ENCODE assay signal across 14 mouse cellular contexts in the genomic region with DNA sequence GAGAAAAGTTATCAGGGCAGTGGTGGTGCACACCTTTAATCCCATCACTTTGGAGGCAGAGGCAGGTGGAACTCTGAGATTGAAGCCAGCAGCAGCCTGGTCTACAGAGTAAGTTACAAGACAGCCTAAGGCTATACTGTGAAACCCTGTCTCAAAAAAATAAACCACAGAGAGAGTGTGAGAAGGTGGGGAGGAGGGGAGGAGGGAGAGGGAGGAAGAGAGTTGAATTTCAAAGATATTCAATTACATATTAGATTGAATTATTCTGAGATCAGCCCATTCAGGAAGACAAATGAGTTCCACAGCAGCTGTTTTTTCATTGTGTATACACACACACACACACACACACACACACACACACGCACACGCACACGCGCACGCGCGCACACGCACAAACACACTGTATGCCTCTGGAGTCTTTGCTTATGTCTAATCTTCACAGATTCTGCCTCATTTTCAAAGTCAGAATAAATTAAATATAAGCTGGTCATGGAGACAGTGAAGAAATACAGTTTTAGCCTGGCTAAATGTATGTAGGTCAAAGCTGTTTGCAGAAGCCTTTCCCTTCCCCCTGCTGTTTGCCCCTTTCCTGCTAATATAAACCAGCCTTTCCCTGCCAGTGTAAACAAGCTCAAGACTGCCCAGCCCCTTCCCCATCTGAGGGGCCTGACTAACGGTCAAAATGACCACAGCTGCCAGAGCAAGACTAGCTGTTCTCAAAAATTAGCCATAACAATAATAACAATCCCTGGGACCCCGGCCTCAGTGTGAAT. TPM values are rescaled to one million over a fixed set of nuclear protein-coding genes. Genes with fewer than 3 reads are reported as not detected.
DNase-seq lines count a peak whose midpoint lies in the region; ATAC-seq lines count a peak whose summit lies in the region.
"Had no signal": no experiment of that assay in that cellular context is flagged by ENCODE, and none has a peak within 500 bp of the region (broad histone marks: within the 10 kb centered on the region; RNA-seq: fewer than 3 reads in every experiment).

No protein-coding gene starts in this region.

- H3K4me3 ChIP-seq in kidney, embryonic 15.5 days (replicated peaks), result no peak overlapping the region
- peak overlapping the region; percentile 16; the same call in 1 of the 2 replicates for H3K4me3 ChIP-seq in embryonic facial prominence, embryonic 10.5 days
- H3K4me3 ChIP-seq in midbrain, embryonic 12.5 days, result no peak overlapping the region
- H3K4me3 ChIP-seq: neural tube, embryonic 12.5 days had no signal

- H3K9me3 ChIP-seq in kidney, embryonic 15.5 days (replicated peaks), result no peaks in the 10 kb centered on the region
- H3K9me3 ChIP-seq in embryonic facial prominence, embryonic 10.5 days, result peaks cover 10% of the 10 kb centered on the region; the same call in 1 of the 2 replicates
- no peaks in the 10 kb centered on the region for H3K9me3 ChIP-seq in midbrain, embryonic 12.5 days

- 70% methylated on average over 10 of the region's 10 CpGs for WGBS in kidney, embryonic 15.5 days
- 77% methylated on average over 10 of the region's 10 CpGs for WGBS in embryonic facial prominence, embryonic 10.5 days
- 79% methylated on average over 10 of the region's 10 CpGs for WGBS in midbrain, embryonic 12.5 days

- peaks cover 4% of the 10 kb centered on the region; the same call in 1 of the 2 replicates for H3K4me1 ChIP-seq in kidney, embryonic 15.5 days
- peaks cover 16% of the 10 kb centered on the region for H3K4me1 ChIP-seq in embryonic facial prominence, embryonic 10.5 days
- no peaks in the 10 kb centered on the region for H3K4me1 ChIP-seq in midbrain, embryonic 12.5 days

- peak overlapping the region; percentile 51; the same call in 1 of the 2 replicates for H3K27ac ChIP-seq in kidney, embryonic 15.5 days
- H3K27ac ChIP-seq in embryonic facial prominence, embryonic 10.5 days (replicated peaks), result peak overlapping the region; percentile 70; the same call in 1 of the 2 replicates
- H3K27ac ChIP-seq in midbrain, embryonic 12.5 days (replicated peaks), result 0 out of 2 replicates have a peak overlapping the region, but pooled peaks have one; percentile 3
- H3K27ac ChIP-seq: liver, embryonic 14.5 days; neural tube, embryonic 12.5 days had no signal

- H3K36me3 ChIP-seq in kidney, embryonic 15.5 days, result no peaks in the 10 kb centered on the region
- H3K36me3 ChIP-seq in embryonic facial prominence, embryonic 10.5 days (replicated peaks), result no peaks in the 10 kb centered on the region
- H3K36me3 ChIP-seq in midbrain, embryonic 12.5 days, result no peaks in the 10 kb centered on the region
- H3K36me3 ChIP-seq: neural tube, embryonic 12.5 days had no signal

- no peak for DNase-seq in kidney, adult 18-20 months
- peak; percentile 1 for DNase-seq in ES-CJ7 (ENCODE audit: low read depth, low spot score)
- peak; percentile 62 for DNase-seq in embryonic facial prominence, embryonic 10.5 days (ENCODE audit: low spot score)
- DNase-seq in adrenal gland, adult (ENCODE audit: inconsistent age in 2 of 2, low spot score in 1 of 2), result no peak
- no peak for DNase-seq in layer of hippocampus, adult 18-20 months (ENCODE audit: low spot score in 2 of 2)
- DNase-seq: kidney, postnatal 36 days; right cerebral cortex, postnatal 4 days; thymus, postnatal 36 days had no signal

- H3K27me3 ChIP-seq in kidney, embryonic 15.5 days, result no peaks in the 10 kb centered on the region
- no peaks in the 10 kb centered on the region for H3K27me3 ChIP-seq in embryonic facial prominence, embryonic 10.5 days (replicated peaks; ENCODE audit: low read depth, poor library complexity, severe bottlenecking)
- no peaks in the 10 kb centered on the region for H3K27me3 ChIP-seq in midbrain, embryonic 12.5 days
- H3K27me3 ChIP-seq: neural tube, embryonic 12.5 days had no signal

- H3K9ac ChIP-seq in kidney, embryonic 15.5 days, result no peak overlapping the region
- no peak overlapping the region for H3K9ac ChIP-seq in midbrain, embryonic 12.5 days (replicated peaks)
- H3K9ac ChIP-seq: liver, embryonic 14.5 days; neural tube, embryonic 12.5 days had no signal

- ATAC-seq in kidney, embryonic 15.5 days (replicated peaks; ENCODE audit: low FRiP score), result peak; percentile 34
- no peak for ATAC-seq in midbrain, embryonic 12.5 days (ENCODE audit: low FRiP score, low read depth)
- ATAC-seq in megakaryocyte progenitor cell, adult 5-6 weeks (replicated peaks; ENCODE audit: poor library complexity), result no peak

- H3K4me2 ChIP-seq in kidney, embryonic 15.5 days, result no peak overlapping the region
- no peak overlapping the region for H3K4me2 ChIP-seq in midbrain, embryonic 12.5 days (replicated peaks)
- H3K4me2 ChIP-seq: neural tube, embryonic 12.5 days had no signal

RNA-seq across cellular contexts. Expression of gene Klrb1c, which starts 19.3 kb away (rescaled TPM):
- polyA plus RNA-seq in kidney, embryonic 15.5 days (2015; fragmentation: Nextera tagmentation; extraction: Ambion mirVana), result 0.17 and 0.22 TPM in 2 replicates
- polyA plus RNA-seq in embryonic facial prominence, embryonic 10.5 days (2016; fragmentation: Nextera tagmentation; extraction: Ambion mirVana), result not detected in 2 replicates
- not detected in 2 replicates for polyA plus RNA-seq in midbrain, embryonic 12.5 days (2016; fragmentation: Nextera tagmentation; extraction: Ambion mirVana)
- not detected for total RNA-seq in layer of hippocampus, adult 18-20 months (2021)
- 0.07 and 0.96 TPM in 2 replicates for total RNA-seq in megakaryocyte progenitor cell, adult 5-6 weeks (2015)
- 0.37 and 0.51 TPM in 2 replicates for total RNA-seq in megakaryocyte progenitor cell, adult 5-6 weeks (2017)
- polyA plus RNA-seq: neural tube, embryonic 12.5 days had no signal

RNA-seq across cellular contexts. Expression of gene Klrb1, which starts 46.8 kb away (rescaled TPM):
- polyA plus RNA-seq in kidney, embryonic 15.5 days (2015; fragmentation: Nextera tagmentation; extraction: Ambion mirVana), result not detected in 2 replicates
- not detected in 2 replicates for polyA plus RNA-seq in embryonic facial prominence, embryonic 10.5 days (2016; fragmentation: Nextera tagmentation; extraction: Ambion mirVana)
- polyA plus RNA-seq in midbrain, embryonic 12.5 days (2016; fragmentation: Nextera tagmentation; extraction: Ambion mirVana), result not detected in 2 replicates
- total RNA-seq in layer of hippocampus, adult 18-20 months (2021), result not detected
- total RNA-seq in megakaryocyte progenitor cell, adult 5-6 weeks (2015), result not detected in 2 replicates
- not detected in 2 replicates for total RNA-seq in megakaryocyte progenitor cell, adult 5-6 weeks (2017)
- polyA plus RNA-seq: heart, embryonic 16.5 days; liver, embryonic 14.5 days; neural tube, embryonic 12.5 days had no signal

RNA-seq across cellular contexts. Expression of gene Gm44511, which starts 56.4 kb away (rescaled TPM):
- polyA plus RNA-seq in kidney, embryonic 15.5 days (2015; fragmentation: Nextera tagmentation; extraction: Ambion mirVana), result not detected in 2 replicates
- not detected in 2 replicates for polyA plus RNA-seq in embryonic facial prominence, embryonic 10.5 days (2016; fragmentation: Nextera tagmentation; extraction: Ambion mirVana)
- polyA plus RNA-seq in midbrain, embryonic 12.5 days (2016; fragmentation: Nextera tagmentation; extraction: Ambion mirVana), result not detected in 2 replicates
- not detected for total RNA-seq in layer of hippocampus, adult 18-20 months (2021)
- total RNA-seq in megakaryocyte progenitor cell, adult 5-6 weeks (2015), result not detected in 2 replicates
- not detected in 2 replicates for total RNA-seq in megakaryocyte progenitor cell, adult 5-6 weeks (2017)
- polyA plus RNA-seq: heart, embryonic 16.5 days; liver, embryonic 14.5 days; neural tube, embryonic 12.5 days had no signal

RNA-seq across cellular contexts. Expression of gene Klrb1b, which starts 56.5 kb away (rescaled TPM):
- polyA plus RNA-seq in kidney, embryonic 15.5 days (2015; fragmentation: Nextera tagmentation; extraction: Ambion mirVana), result 0.09 TPM in 1 of 2 replicates, not detected in the other
- polyA plus RNA-seq in embryonic facial prominence, embryonic 10.5 days (2016; fragmentation: Nextera tagmentation; extraction: Ambion mirVana), result not detected in 2 replicates
- polyA plus RNA-seq in midbrain, embryonic 12.5 days (2016; fragmentation: Nextera tagmentation; extraction: Ambion mirVana), result not detected in 2 replicates
- not detected for total RNA-seq in layer of hippocampus, adult 18-20 months (2021)
- total RNA-seq in megakaryocyte progenitor cell, adult 5-6 weeks (2015), result 0.32 and 1.4 TPM in 2 replicates
- not detected in 2 replicates for total RNA-seq in megakaryocyte progenitor cell, adult 5-6 weeks (2017)
- polyA plus RNA-seq: neural tube, embryonic 12.5 days had no signal

Comparison
In these comparisons a context has a peak if more than half of its experiments do, and no peak if none do; other contexts are left out.
1. H3K27ac ChIP-seq: peak in every context shown above with its lines; median percentile 70 in embryonic facial prominence, embryonic 10.5 days; 51 in kidney, embryonic 15.5 days; 3 in midbrain, embryonic 12.5 days.
2. DNase-seq: peak in ES-CJ7 (single experiment) and embryonic facial prominence, embryonic 10.5 days (single experiment); none in kidney, adult 18-20 months (single experiment), adrenal gland, adult (0 of 2) and layer of hippocampus, adult 18-20 months (0 of 2).